Mouse (Mus musculus): ENCODE data around the gene Tbc1d24.

Tbc1d24 gene

DNA sequence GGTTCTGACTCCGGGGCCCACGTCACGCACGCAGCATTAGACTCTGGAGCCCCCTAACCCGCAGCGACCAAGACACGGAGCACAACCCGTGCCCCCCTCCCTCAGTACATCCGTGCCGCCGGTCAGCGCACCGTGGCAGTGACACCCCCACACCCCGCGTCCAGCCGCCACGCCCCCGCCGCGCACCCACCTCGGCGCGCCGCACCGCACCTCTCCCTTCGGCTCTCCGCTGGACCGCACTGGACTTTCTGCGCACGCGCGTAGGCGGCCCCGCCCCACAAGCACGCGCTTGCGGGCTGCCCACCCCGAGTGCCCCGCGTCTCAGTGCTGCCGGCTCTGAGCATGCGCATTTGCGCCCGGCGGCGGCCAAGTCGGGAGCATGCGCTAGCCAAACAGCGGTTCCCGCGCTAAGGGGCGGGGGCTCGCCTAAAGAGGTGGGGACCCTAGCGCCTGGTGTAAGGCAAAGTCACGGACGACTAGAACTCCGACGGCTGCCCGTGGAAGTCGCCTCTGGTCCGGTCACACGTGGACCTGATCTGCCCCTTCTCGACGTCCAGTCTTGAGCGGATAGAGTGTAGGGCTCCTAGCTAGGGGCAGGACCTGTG lies at the start of gene Tbc1d24:
Gene Tbc1d24, minus strand, starts transcription at position 279 of the 605 bp plus-strand sequence.
- CTCF ChIA-PET: interaction anchor here in 1 of 4 experiments (1.8 kb wide), 1 partner anchor 11 kb away, joined by 7 read pairs; no protein-coding TSS in a partner anchor
- POLR2A ChIA-PET: interaction anchor here in 3 of 4 experiments (0.6 to 18.4 kb wide), 23 partner anchors 7 to 68 kb away, joined by 3 to 342 read pairs (median 8); partner anchors contain the start of genes Amdhd2 (in 2 of the 3), Ccnf (in 2 of the 3), Tedc2 (in 2 of the 3) and Atp6v0c (in 1 of the 3)

- POLR2A ChIA-PET: interaction anchor here in 3 of 4 experiments (0.6 to 9.4 kb wide), 58 partner anchors 9 to 625 kb away, joined by 3 to 165 read pairs (median 8); partner anchors contain the start of genes Abca3 (in 3 of the 3), Atp6v0c (in 2 of the 3), Mlst8 (in 2 of the 3) and Tedc2 (in 2 of the 3)
- CTCF ChIA-PET: interaction anchor here in 2 of 4 experiments (1.3 to 1.7 kb wide), 4 partner anchors 8 to 119 kb away, joined by 3 to 7 read pairs (median 4); partner anchors contain the start of gene Abca3 (in 1 of the 2)
Measured at GRCm38 (mm10) chr17:24252329-24252728, 47.0 kb upstream of the Tbc1d24 start.

GRCm38 (mm10) chr17:24251320-24252069 lies 46.1 kb upstream of the Tbc1d24 start, which contains the start of gene Ccnf:
Gene Ccnf, minus strand, starts transcription at chr17:24251484.
- ChIA-PET CTCF (interaction anchor here in 3 of 4 experiments (0.5 to 1.7 kb wide), 28 partner anchors 8 to 1672 kb away, joined by 3 to 9 read pairs (median 3); partner anchors contain the start of genes Abca3 (in 2 of the 3), Tedc2 (in 2 of the 3), Mlst8 (in 1 of the 3) and Pdpk1 (in 1 of the 3)), POLR2A (interaction anchor here (0.5 to 9.4 kb wide), 171 partner anchors 9 to 645 kb away, joined by 3 to 165 read pairs (median 4); partner anchors contain the start of genes Abca3 (in 4 of the 4), Amdhd2 (in 3 of the 4), Ntn3 (in 3 of the 4) and Pdpk1 (in 3 of the 4))

- POLR2A ChIA-PET: interaction anchor here (0.5 to 9.4 kb wide), 162 partner anchors 8 to 646 kb away, joined by 3 to 165 read pairs (median 4); partner anchors contain the start of genes Abca3 (in 4 of the 4), Amdhd2 (in 3 of the 4), Ntn3 (in 3 of the 4) and Pdpk1 (in 3 of the 4)
- CTCF ChIA-PET: interaction anchor here in 3 of 4 experiments (0.5 to 1.7 kb wide), 25 partner anchors 9 to 1673 kb away, joined by 3 to 9 read pairs (median 3); partner anchors contain the start of genes Abca3 (in 2 of the 3), Tedc2 (in 2 of the 3), Mlst8 (in 1 of the 3) and Pdpk1 (in 1 of the 3)
Measured at GRCm38 (mm10) chr17:24250988-24251319, 45.6 kb upstream of the Tbc1d24 start.

GRCm38 (mm10) chr17:24248641-24249040 lies 43.3 kb upstream of the Tbc1d24 start:
- POLR2A ChIA-PET: interaction anchor here in 3 of 4 experiments (0.7 to 9.4 kb wide), 27 partner anchors 12 to 199 kb away, joined by 3 to 165 read pairs (median 4); partner anchors contain the start of genes Tedc2 (in 3 of the 3), Atp6v0c (in 2 of the 3), Rnps1 (in 2 of the 3) and Abca3 (in 1 of the 3)

GRCm38 (mm10) chr17:24244061-24244460 lies 38.7 kb upstream of the Tbc1d24 start:
- CTCF ChIA-PET: interaction anchor here (0.6 to 1.4 kb wide), 8 partner anchors 8 to 274 kb away, joined by 3 to 5 read pairs (median 4); no protein-coding TSS in a partner anchor

More at GRCm38 (mm10) chr17:24248641-24249040, 43.3 kb upstream of the Tbc1d24 start:
- CTCF ChIA-PET: interaction anchor here (0.6 to 2.0 kb wide), 23 partner anchors 9 to 879 kb away, joined by 3 to 8 read pairs (median 4); partner anchors contain the start of genes Abca3 (in 1 of the 4), E4f1 (in 1 of the 4) and Pgp (in 1 of the 4)

DNA sequence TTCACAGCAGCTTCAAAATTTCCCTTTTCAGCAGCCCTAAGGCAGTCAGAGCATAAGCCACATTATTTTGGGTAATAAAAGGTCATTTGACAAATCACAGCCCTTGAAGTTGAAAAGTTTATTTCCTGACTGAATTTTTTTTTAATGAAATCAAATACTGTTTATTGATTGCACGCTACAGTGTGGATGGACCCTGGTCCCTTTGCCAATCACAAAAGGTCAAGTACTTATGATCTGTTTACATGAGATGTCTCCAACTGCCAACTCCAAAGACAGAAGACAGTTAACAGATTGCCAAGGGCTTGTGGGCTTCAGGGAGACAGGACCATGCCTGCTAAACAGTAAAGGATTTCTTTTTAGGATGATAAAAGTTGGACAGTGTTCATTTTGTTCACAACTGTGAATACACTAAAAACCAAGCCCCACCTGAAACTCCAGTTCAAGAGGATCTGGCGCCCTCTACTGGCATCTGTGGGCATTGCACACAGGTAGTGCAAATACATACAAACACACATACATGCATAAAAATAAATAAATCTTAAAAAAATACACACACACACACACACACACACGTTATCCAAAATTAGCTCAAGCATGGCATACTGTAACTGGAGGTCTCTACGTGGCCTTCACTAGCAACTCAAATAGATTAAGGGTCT lies 38.1 kb upstream of the Tbc1d24 start:
- POLR2A ChIA-PET: interaction anchor here in 3 of 4 experiments (0.6 to 17.7 kb wide), 18 partner anchors 8 to 207 kb away, joined by 3 to 211 read pairs (median 4); partner anchors contain the start of genes Ccnf (in 2 of the 3), Atp6v0c (in 1 of the 3), Tbc1d24 (in 1 of the 3) and Tedc2 (in 1 of the 3)
- CTCF ChIA-PET: interaction anchor here in 3 of 4 experiments (0.6 to 1.2 kb wide), 7 partner anchors 9 to 233 kb away, joined by 3 to 5 read pairs (median 4); no protein-coding TSS in a partner anchor

More at GRCm38 (mm10) chr17:24244061-24244460, 38.7 kb upstream of the Tbc1d24 start:
- POLR2A ChIA-PET: interaction anchor here in 3 of 4 experiments (0.6 to 17.7 kb wide), 14 partner anchors 8 to 284 kb away, joined by 3 to 211 read pairs (median 4); partner anchors contain the start of genes Atp6v0c (in 1 of the 3), Tbc1d24 (in 1 of the 3), Tedc2 (in 1 of the 3) and Traf7 (in 1 of the 3)

GRCm38 (mm10) chr17:24236921-24237320 lies 31.6 kb upstream of the Tbc1d24 start:
- CTCF ChIA-PET: interaction anchor here in 2 of 4 experiments (0.5 to 2.0 kb wide), 3 partner anchors 12 to 58 kb away, joined by 3 to 8 read pairs (median 5); no protein-coding TSS in a partner anchor
- POLR2A ChIA-PET: interaction anchor here (0.5 to 17.7 kb wide), 30 partner anchors 8 to 192 kb away, joined by 3 to 211 read pairs (median 5); partner anchors contain the start of genes Ccnf (in 3 of the 4), Tedc2 (in 2 of the 4), Amdhd2 (in 1 of the 4) and Atp6v0c (in 1 of the 4)

DNA sequence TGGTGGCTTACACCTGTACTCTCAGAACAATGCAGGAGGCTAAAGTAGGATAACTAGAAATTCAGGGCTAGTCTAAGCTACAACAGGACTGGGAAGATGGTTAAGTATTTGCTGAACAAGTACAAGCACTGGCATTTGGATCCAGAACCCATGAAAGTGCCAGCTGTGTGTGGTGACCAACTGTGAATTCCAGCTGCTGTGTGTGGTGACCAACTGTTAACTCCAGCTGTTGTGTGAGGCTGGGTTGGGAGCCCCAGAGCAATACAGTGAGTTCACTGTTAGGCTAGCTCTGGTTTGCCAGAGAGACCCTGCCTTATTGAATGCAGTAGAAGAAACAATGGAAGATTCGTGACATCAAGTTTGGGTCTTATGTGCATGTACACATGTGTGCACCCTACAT lies 31.1 kb upstream of the Tbc1d24 start:
- ChIA-PET POLR2A (interaction anchor here (0.5 to 17.7 kb wide), 29 partner anchors 8 to 346 kb away, joined by 3 to 211 read pairs (median 5); partner anchors contain the start of genes Ccnf (in 3 of the 4), Tedc2 (in 2 of the 4), Amdhd2 (in 1 of the 4) and Atp6v0c (in 1 of the 4)), CTCF (interaction anchor here in 3 of 4 experiments (0.5 to 2.0 kb wide), 4 partner anchors 12 to 179 kb away, joined by 3 to 8 read pairs (median 4); no protein-coding TSS in a partner anchor)

DNA sequence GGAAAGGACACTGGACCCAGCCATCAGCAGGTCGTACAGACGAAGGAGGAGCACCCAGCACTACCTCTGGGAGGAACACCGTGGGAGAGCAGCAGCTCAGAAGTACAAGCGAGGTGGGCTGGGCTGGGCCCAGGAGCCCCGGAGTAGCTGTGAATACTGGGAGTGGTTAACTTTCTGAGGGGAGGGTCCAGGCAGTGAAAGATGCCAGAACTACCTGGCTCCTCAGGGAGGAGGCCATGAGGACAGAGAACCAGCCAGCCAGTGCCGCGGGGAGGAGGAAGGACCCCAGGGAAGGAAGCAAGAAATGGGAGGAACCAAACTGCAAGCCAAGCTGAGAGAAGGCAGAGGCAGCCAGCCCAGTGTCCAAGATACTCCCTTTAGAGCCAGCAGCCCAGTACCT lies 22.6 kb upstream of the Tbc1d24 start:
- CTCF ChIA-PET: interaction anchor here in 3 of 4 experiments (0.5 to 0.6 kb wide), 3 partner anchors 24 to 205 kb away, joined by 3 to 7 read pairs (median 4); no protein-coding TSS in a partner anchor

GRCm38 (mm10) chr17:24226721-24227120 lies 21.4 kb upstream of the Tbc1d24 start:
- ChIA-PET CTCF (interaction anchor here in 1 of 4 experiments (0.6 kb wide), 1 partner anchor 220 kb away, joined by 3 read pairs; no protein-coding TSS in a partner anchor), POLR2A (interaction anchor here in 2 of 4 experiments (0.9 to 12.4 kb wide), 7 partner anchors 10 to 57 kb away, joined by 4 to 342 read pairs (median 32); partner anchors contain the start of genes Ccnf (in 2 of the 2), Atp6v0c (in 1 of the 2), Ntn3 (in 1 of the 2) and Tbc1d24 (in 1 of the 2))

More for the DNA sequence above, 22.6 kb upstream of the Tbc1d24 start:
- POLR2A ChIA-PET: interaction anchor here in 2 of 4 experiments (0.6 to 17.7 kb wide), 20 partner anchors 5 to 199 kb away, joined by 3 to 211 read pairs (median 4); partner anchors contain the start of genes Amdhd2 (in 2 of the 2), Ccnf (in 2 of the 2) and Tedc2 (in 1 of the 2)

DNA sequence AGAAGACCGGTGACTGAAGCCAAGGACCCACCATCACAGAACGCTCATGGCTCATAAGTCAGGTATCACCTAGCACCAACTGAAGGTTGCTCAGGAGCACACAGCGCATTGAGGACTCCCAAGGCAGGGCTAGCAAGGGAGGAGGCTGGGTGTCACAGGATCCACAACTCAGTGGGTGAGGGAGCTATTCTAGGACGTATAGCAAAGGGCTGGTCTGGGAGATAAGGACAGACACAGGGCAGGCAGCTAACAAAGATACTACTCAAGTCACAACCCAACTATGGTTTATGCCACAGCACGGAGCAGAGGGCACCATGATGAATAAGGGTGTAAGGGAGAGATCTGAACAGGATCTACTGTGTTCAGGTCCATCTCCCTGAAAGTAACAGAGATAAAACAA lies 20.5 kb upstream of the Tbc1d24 start:
- ChIA-PET CTCF (interaction anchor here in 1 of 4 experiments (1.2 kb wide), 1 partner anchor 53 kb away, joined by 4 read pairs; no protein-coding TSS in a partner anchor), POLR2A (interaction anchor here in 3 of 4 experiments (0.5 to 12.4 kb wide), 14 partner anchors 11 to 302 kb away, joined by 3 to 342 read pairs (median 4); partner anchors contain the start of genes Atp6v0c (in 2 of the 3), Ccnf (in 2 of the 3), Ntn3 (in 1 of the 3) and Tbc1d24 (in 1 of the 3))

DNA sequence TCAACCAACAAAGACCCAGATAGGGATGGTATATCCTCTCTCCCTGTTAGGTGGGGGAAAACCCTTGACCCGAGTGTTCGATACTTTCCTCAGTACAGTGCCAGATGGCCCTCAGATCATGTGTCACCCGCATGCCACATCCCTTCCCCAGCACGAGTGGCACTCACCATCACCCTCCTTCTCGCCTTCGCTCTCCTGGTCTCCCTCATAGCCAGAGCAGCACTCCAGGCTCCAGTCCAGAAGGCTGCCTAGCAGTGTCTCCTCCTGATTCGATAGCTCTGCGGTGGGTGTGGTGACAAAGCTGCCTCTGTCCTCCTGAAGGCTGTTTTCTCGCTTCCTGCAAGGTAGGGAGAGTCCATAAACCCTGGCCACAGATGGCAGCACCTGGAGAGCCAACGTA lies 19.4 kb upstream of the Tbc1d24 start:
- ChIA-PET POLR2A (interaction anchor here in 3 of 4 experiments (0.6 to 12.4 kb wide), 15 partner anchors 8 to 203 kb away, joined by 3 to 342 read pairs (median 32); partner anchors contain the start of genes Ccnf (in 3 of the 3), Ntn3 (in 2 of the 3), Amdhd2 (in 1 of the 3) and Atp6v0c (in 1 of the 3)), CTCF (interaction anchor here in 1 of 4 experiments (1.2 kb wide), 1 partner anchor 51 kb away, joined by 4 read pairs; no protein-coding TSS in a partner anchor)

GRCm38 (mm10) chr17:24223513-24223912 lies 18.2 kb upstream of the Tbc1d24 start:
- ChIA-PET POLR2A (interaction anchor here (0.7 to 12.4 kb wide), 27 partner anchors 8 to 304 kb away, joined by 3 to 342 read pairs (median 7); partner anchors contain the start of genes Ccnf (in 3 of the 4), Ntn3 (in 3 of the 4), Amdhd2 (in 2 of the 4) and Atp6v0c (in 1 of the 4)), CTCF (interaction anchor here in 3 of 4 experiments (0.7 to 1.7 kb wide), 3 partner anchors 17 to 50 kb away, joined by 3 to 4 read pairs (median 3); no protein-coding TSS in a partner anchor)

- POLR2A ChIA-PET: interaction anchor here in 3 of 4 experiments (0.7 to 12.4 kb wide), 19 partner anchors 9 to 194 kb away, joined by 3 to 342 read pairs (median 12); partner anchors contain the start of genes Ccnf (in 3 of the 3), Ntn3 (in 3 of the 3), Amdhd2 (in 1 of the 3) and Atp6v0c (in 1 of the 3)
- CTCF ChIA-PET: interaction anchor here in 2 of 4 experiments (0.7 to 1.7 kb wide), 2 partner anchors 16 to 26 kb away, joined by 3 to 4 read pairs; no protein-coding TSS in a partner anchor
Measured at GRCm38 (mm10) chr17:24222653-24223052, 17.3 kb upstream of the Tbc1d24 start.
